Mouse (Mus musculus) heart, postnatal 36 days (tissue): ENCODE measurements around the gene Npas2. TPM values are rescaled to one million over a fixed set of nuclear protein-coding genes. Genes with fewer than 3 reads are reported as not detected.

Experiments used
- DNase-seq, 2 experiments: peaks; one replicate each; pipeline ENCODE4 v3.0.0; 2021 to 2022
- intact Hi-C: fragments of 180-260 bp; cut with DNase I; formaldehyde crosslinking; loops from one replicate; pipeline ENCODE4 v1.15.1; 2025
- total RNA-seq, 2 experiments: library from RNA; stranded (reverse); gene quantifications; 2 replicates each; pipeline ENCODE4 v1.2.3; 2021

Gene Npas2
- total RNA-seq, 2 experiments from 2014 or later, result 2.7 to 4.6 TPM

DNA sequence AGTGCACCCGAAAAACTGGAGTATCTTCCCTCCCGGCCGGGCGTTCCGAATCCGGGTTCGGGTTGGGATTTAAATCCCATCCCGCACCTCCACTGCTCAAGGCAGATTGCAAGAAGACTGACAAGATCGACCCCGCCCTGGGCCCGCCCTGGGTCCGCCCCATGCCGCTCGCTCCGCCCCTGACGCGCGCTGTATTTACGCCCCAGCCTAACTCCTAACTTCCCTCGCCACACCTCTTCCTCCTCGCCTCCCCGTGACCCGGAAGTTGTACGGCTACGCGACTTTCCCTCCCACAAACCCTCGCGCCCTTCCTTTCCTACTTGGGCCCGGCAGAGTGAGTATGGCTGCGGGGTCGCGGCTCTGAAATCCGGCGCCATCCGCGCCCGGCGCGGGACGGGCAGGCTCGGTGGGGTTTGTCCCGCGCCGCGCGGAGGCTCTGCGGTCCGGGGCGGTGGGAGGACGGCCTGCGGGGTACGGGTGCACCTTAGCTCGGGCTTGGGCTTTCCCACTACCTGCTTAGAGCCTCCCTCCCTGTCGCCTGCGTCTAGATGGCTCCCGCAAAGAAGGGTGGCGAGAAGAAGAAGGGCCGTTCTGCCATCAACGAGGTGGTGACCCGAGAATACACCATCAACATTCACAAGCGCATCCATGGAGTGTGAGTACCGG, 174.2 kb downstream of the Npas2 start, which contains the start of gene Rpl31:
Gene Rpl31 (plus strand): TSS at position 242 of the 666 bp plus-strand sequence.
- intact Hi-C loops, result loop anchor here (2.0 kb wide), 1 partner anchor 111 kb away; the partner anchor contains the start of gene Tbc1d8
- DNase-seq, result peak; percentile 97 to 98

DNA sequence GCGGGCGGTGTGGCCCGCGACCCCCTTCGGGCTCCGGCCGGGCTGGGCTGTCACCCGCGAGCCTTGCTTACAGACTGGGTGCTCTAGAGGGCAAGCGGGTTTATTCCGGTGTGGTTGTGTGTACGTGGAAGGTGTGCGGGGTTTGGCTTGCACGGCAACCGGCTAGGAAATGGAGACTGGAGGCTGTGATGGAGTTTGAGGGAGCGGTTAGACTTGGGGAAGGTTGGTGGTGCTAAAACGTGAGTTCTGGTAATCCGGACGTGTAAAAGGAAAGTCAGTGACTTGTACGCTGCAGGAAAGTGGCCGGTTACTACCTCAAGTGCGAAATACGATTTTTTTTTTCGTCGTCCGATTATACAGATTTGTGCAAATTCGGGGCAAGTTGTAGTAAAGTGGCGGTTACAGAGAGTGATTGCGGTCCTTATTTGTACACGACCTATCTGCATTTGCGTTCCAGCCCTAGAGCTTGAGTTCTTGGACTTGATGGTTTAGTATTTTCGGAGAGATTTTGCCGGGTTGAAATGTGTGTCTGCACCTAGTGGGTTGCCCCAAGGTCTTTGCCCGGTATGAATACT, 174.8 kb downstream of the Npas2 start:
- intact Hi-C loops, result loop anchor here (2.0 kb wide), 1 partner anchor 110 kb away; the partner anchor contains the start of gene Tbc1d8
- no peak for DNase-seq

DNA sequence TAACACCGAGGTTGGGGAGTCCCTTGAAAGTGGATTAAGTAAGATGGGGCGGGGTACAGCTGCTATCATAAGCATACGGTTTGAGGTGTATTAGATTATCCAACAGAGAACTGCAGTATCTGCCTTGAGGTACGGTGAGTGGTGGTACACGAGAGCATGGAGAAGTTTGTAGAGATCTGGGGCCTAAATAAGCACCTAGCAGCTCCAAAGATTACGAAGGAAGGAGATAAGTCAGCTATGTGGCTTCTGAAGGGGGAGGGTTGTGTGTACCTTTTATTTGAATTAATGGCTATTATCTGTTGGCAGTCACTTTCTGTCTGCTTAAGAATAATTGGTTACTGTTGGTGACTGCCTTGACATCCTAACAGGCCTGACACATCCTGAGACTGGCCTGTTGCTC, 176.9 kb downstream of the Npas2 start:
- DNase-seq, result no peak
- intact Hi-C loops, result no loop called here

DNA sequence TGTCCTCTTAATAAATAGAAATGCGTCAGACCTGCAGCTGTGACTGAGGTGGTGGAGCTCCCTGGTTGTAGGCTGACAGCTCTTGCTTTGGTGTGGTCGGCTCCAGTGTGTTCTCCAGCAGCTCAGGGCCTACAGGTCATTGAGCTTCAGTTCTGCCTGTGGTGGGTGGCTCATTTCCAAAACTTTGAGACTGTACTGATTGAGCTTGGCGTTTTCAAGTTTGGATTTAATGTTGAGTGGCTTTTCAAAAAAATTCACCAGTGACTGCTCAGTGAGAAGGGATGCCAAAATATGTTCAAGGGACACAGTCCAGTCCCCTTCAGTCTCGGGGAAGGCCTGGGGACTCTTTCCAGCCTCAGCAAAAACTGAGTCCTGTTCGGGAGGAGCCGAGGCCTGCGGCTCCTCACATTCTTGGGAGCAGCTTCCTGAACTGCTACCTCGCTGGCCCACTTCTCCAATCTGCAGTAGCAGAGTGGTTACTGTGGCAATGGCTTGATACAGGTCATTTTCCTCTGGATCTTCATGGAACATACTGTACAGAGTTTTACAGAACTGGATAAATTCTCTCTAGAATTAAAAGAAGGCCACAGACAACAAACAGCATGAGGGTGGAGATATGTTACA, 178.8 kb downstream of the Npas2 start:
- intact Hi-C loops, result no loop called here
- DNase-seq, result no peak

DNA sequence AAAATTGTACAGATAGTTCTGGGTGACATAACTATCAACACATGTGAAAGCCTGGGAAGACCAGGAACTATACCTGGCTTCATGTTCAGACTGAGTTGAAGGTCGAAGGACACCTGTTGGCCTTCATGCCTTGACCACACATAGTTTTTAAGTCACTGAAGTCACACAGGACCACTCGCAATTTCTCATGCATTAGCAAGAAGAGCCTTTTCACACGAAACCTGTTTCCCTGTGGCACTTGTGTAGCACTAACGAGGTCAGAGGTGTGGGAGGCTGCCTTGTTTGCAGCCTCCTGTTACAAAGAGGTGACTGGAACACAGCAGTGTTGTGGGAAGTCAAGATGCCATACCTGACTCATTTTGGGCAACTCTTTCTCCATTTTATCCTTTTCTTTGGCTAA, 179.8 kb downstream of the Npas2 start:
- DNase-seq, result no peak
- intact Hi-C loops, result no loop called here

DNA sequence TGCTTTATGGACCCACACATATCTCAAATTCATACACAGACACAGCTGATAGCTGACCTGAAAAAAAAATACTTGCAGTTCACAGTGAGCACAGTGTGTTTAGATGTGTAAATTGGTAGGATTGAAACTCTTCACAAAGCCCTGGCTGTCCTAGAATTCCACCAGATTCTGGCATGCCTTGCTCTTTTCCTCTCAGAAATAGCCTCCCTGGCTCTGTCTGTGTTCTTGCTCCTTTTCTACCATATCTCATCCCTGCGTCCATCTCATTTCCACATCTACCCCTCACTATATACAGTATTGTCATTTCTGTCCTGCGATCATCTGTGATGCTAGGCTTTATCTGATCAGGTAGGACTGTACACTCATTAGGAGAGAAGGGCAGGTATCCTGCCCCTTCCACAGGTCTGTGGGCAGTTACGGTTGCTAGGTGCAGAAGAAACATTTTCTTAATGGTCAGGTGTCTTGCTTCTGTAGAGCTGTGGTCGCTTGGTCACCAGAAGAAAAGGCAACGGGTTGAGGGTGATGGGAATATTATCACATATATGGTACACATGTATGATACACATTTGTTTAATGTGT, 180.8 kb downstream of the Npas2 start:
- intact Hi-C loops, result no loop called here
- DNase-seq, result no peak

DNA sequence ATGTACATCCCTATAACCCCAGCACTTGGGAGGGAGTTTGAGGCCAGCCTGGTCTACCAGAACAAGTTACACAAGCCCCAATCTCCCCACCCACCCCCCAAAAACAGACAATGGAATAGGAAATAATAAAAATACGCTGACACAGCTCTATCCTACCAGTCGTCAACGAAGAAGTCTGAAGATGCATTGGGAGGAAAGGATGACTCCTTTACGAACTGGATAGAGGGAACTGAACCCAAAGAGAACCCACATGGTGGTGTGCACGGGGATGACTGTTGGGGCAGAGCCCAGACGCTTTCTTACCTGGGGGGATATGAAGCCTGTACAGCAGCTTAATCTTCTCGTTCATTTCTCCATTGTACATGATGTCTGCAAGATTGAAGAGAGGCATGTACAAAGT, 182.6 kb downstream of the Npas2 start:
- intact Hi-C loops, result no loop called here

DNA sequence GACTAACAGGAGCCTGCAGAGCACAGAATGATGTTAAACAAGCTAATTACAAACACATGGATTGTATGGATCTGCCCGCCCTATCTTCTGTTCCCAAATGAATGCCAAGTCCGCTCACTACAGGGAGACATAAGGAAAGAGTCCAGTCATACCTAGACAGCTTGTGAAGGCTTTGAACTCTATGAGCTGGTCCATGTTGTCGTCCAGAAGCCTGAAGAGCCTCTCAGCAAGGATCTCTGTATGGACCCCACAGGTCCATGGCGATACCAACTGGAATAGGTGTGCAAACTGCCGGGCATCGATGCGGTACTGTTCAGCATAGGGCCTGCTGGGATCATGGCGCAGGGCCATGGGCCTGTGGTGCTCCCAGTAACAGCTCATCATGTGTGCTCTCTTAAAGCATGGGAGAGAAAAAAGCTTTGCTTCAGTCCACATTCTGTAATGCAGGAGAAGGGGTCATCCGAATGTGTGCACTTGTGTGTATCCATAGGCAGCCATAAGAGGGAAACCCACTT, 183.3 kb downstream of the Npas2 start:
- intact Hi-C loops, result no loop called here
- no peak for DNase-seq

More for the DNA sequence above, 182.6 kb downstream of the Npas2 start:
- DNase-seq, result no peak

DNA sequence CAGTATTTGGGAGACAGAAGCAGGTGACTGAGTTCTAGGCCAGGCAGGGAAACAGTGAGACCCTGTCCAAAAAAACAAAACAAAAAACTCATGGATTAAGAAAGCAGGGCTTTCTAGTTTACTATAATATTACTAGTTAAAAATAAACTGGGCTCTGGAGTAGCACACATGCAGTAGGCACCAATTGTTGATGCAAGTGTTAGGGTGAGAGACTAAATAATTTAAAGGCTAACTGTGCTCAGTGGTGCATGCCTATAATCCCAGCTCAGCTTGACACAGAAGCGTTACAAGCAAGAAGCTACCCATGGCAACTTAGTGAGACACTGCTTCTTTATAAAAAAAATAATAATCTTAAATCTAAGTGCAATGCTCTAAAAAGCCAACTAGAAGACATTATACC, 185.0 kb downstream of the Npas2 start:
- intact Hi-C loops, result no loop called here
- no peak for DNase-seq

DNA sequence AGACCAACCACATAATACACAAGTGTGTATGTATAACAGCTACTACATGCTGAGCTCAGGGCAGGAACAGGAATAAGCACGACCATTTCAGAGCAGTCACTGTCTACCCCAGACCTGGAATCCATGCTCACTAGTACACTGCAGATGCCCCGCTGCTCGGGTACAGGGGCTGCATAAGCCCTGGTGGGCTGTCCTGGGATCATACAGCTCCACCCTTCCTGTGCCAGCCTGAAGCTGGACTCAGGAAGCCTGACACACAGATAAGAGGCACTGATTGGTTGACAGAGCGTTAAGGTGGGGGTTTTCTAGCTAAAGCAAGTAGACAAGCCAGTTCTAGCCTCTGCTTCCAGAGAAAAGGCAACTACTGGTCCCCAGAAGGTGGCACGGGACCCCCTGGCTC, 185.5 kb downstream of the Npas2 start:
- intact Hi-C loops, result no loop called here
- no peak for DNase-seq

DNA sequence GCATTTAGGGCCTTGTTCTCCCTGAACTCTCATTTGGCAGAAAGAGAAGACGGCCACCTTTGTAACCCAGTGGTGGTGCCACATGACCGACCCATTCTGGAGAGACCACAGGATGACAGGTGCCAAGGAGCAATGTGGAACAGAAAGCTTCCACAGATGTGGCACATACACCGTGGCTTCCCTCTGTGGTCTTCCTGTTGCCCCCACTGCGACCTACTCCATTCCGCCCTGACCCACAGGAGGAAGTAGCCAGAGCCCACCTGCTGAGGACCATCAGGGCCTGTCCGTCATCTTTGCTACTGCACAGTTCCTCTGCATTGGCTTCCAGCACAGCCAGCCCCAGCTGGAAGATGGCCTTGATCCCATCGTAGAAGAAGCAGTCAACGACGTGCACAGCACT, 187.5 kb downstream of the Npas2 start:
- DNase-seq, result no peak
- intact Hi-C loops, result no loop called here

DNA sequence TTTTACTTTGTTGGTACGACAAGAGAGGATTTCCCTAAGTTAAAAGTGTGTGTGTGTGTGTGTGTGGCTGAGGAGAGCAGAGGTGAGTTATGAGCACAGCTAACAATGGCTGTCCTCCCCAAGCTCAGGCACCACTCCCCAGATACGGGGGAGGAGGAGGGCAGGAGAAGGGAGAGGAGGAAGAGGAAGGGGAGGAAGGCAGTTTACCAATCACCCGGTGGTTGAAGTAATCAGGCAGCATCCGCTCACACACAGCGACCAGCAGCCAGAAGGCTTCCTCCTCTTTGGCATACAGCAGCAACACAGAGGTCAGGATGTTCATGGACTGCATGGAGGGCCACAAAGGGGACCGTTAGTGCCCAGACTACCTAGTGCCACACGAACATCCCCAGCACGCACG, 191.4 kb downstream of the Npas2 start:
- intact Hi-C loops, result no loop called here
- DNase-seq, result no peak

DNA sequence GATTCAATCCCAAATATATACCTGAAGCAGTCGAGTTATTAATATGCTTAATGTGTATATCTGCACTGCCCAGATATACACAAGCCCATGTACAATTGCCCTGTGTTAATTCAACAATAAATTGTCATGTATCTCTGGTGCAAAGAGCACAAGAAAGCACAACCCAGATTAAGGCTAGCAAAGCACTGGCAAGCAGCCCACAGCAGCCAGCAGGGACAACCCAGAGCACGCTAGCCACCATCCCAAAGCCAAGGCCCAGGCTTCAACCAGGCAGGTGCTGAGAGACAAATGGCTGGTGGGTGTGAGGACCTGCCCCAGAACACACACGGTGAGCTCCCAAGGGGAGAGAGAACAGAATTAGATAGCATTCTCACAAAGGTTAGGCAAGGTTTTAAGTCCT, 192.9 kb downstream of the Npas2 start:
- intact Hi-C loops, result no loop called here
- DNase-seq, result no peak

DNA sequence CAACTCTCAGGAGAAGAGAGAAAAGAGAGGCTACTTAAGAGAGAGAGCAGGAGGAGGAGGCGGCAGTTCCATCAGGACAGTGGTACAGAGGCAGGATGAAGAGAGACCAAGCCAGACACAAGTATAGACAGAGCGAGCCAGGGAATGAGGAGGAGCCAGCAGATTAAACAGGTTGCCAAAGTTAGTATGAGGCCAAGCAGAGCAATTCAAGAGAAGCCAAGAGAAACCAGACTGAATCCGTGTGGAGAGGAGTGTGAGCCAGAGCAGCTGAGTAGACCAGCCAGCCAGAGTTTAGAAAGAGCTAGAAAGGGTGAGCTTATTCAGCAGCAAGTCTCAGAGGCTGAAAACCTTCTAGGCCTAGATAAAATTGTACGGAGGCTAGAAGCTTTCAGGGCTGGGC, 194.0 kb downstream of the Npas2 start:
- DNase-seq, result peak; percentile 31 to 34
- intact Hi-C loops, result no loop called here

DNA sequence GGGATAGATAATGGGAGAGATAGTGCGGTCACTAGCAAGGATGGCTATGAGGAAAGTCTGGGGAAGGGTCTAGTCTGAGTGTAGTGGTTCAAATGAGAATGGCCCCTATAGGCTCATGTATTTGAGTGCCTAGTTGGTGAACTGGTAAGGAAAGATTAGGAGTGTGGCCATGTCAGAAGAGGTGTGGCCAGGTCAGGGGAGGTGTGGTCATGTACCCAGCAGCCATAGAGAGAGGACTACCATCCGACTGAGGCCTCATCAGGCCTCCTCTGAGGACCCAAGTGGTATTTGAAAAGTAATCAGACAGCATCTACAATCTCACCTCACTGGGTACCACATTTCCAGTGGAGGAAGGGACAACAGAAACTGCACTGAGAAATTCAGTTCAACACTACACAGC, 194.6 kb downstream of the Npas2 start:
- intact Hi-C loops, result no loop called here

DNA sequence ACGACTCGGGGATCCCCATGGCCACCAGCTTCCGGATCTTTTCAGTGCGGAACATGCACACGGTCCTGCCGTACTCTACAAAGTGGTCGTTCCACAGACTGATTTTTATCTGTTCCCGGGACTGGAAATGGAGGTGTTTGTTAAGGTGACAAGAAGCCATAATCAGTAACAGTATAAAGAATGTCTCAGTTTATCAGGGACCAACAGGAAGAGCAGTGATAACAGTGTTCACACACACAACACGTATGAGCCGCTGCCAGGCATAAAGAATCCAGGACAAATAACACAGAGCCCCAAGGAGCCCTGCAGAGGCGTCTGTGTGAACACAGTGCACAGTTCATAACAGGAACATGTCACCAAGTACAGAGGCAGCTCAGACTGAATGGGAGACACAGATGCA, 195.8 kb downstream of the Npas2 start:
- intact Hi-C loops, result no loop called here
- no peak for DNase-seq

More for the DNA sequence above, 194.6 kb downstream of the Npas2 start:
- DNase-seq, result no peak

DNA sequence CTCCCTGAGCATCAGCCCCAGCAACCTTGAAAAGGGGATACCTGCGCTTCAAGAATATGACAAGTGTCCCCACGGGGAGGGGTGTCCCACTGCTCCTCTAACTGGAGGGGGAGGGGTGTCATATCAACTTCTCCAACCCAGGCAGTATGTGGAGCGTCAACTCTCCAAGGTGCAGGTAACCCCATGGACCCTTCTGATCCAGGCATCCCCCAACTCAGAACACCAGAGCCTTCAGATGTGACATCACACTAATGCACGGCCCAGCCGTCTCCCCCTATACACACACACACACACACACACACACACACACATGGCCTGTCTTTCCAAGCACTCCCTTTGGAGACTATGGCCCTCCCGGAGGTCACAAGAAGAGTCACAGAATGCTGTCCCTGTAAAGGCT, 198.1 kb downstream of the Npas2 start:
- intact Hi-C loops, result loop anchor here (1.0 to 5.0 kb wide), 3 partner anchors 86 to 131 kb away; partner anchors contain the start of gene Tbc1d8
- no peak for DNase-seq

DNA sequence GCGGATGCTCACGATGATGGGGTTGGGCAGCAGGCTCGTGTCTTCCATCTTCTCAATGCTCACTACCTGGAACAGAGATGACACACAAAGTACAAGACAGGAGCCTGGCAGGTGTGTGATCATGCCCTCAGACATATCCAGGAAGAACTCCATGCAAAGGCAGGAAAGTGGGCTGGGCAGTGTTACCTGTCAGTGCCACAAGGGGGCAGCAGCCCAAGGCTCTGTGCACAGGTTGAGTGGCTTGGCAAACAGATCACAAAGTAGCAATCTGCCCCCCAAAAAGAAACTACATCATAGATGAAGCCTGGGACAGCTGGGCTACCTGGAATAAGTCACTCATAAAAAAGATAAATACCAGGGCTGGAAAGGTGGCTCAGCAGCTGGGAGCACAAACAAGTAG, 198.7 kb downstream of the Npas2 start:
- intact Hi-C loops, result loop anchor here (1.0 to 5.0 kb wide), 3 partner anchors 85 to 130 kb away; partner anchors contain the start of gene Tbc1d8
- DNase-seq, result peak; percentile 80 to 84

DNA sequence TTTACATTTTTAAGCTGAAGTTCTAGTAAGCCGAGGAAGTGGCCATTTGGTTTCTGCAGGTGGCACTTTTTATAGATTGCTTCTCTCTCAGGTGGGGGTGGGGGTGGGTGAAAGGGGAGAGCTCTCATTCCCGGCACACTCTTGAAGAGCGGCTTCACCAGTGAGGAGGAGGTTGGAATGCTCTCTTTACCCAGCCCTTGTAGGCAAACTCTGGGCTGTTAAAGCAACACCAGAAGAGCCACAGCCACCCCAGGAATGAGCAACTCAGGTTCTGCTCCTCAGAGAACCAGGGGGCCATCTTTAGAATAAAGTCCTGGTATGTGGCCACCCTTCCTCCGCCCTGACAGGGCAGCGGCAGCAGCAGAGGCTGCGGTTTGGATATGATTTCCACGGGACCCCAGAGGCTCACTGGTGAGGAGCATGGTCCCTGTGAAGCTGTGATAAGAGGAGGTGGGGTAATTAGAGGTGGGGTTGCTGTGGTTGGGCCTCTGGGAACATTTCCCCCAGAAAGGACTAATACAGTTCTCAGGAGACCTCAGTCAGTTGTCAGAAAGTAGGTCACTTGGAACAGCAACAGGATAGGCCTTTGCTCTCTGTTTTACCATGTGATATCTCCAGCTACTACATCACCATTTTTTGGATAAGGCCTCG, 199.8 kb downstream of the Npas2 start:
- intact Hi-C loops, result loop anchor here (5.0 kb wide), 1 partner anchor 84 kb away; the partner anchor contains the start of gene Tbc1d8
- no peak for DNase-seq

DNA sequence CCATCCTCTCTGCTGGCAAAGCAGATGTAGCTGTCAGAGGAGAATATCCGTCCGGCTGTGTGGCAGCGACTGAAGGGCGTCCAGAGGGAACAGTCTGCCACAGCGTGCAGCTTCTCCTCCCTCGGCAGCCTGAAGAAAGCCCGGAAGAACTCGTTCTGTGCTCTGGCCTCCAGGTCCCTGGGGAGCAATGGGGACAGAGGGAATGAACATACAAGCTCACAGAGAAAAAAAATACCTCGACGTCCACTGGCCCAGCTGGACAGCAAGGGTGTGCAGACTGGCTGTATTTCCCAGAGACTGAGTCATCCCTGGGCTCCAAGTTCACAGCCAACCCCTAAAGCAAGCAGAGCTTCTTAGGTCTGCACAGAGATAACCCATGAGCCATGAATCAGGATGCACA, 200.6 kb downstream of the Npas2 start:
- peak; percentile 44 to 53 for DNase-seq
- intact Hi-C loops, result loop anchor here (5.0 kb wide), 1 partner anchor 83 kb away; the partner anchor contains the start of gene Tbc1d8
